Mouse (Mus musculus) ES-Bruce4 (cell line): Measurements from ENCODE around the gene Vmn2r15. TPM values are rescaled to one million over a fixed set of nuclear protein-coding genes. Genes with fewer than 3 reads are reported as not detected.

ENCODE experiments used
- H3K27ac ChIP-seq: 2 replicates; pipeline ENCODE4 v1.5.1; 2012; ENCODE audit warnings: low read length, inconsistent platforms; ENCODE audit not compliant: insufficient read depth
- H3K27me3 ChIP-seq: 2 replicates; pipeline ENCODE4 v1.6.1; 2012; ENCODE audit warnings: mild to moderate bottlenecking, low read length, inconsistent platforms; ENCODE audit not compliant: control insufficient read depth, poor library complexity, insufficient read depth, severe bottlenecking
- H3K36me3 ChIP-seq: 2 replicates; pipeline ENCODE4 v1.6.1; 2012; ENCODE audit warnings: inconsistent platforms, mild to moderate bottlenecking, low read length, moderate library complexity; ENCODE audit not compliant: control insufficient read depth, poor library complexity, insufficient read depth, severe bottlenecking
- H3K4me1 ChIP-seq: one replicate; pipeline ENCODE4 v1.8.1; 2011; ENCODE audit warnings: low read length; ENCODE audit not compliant: control insufficient read depth, insufficient read depth
- H3K4me3 ChIP-seq: 2 replicates; pipeline ENCODE4 v1.5.1; 2011; ENCODE audit warnings: low read depth, mild to moderate bottlenecking, low read length
- H3K9ac ChIP-seq: 2 replicates; pipeline ENCODE4 v1.6.1; 2012; ENCODE audit warnings: low read depth, mild to moderate bottlenecking, inconsistent platforms; ENCODE audit not compliant: poor library complexity, severe bottlenecking
- H3K9me3 ChIP-seq: replicated peaks from 2 replicates; pipeline ENCODE4 v1.6.1; 2012; ENCODE audit warnings: mild to moderate bottlenecking, low read length, inconsistent platforms; ENCODE audit not compliant: control insufficient read depth, poor library complexity, insufficient read depth, severe bottlenecking
- CTCF ChIP-seq: IDR thresholded peaks from one replicate; pipeline ENCODE4 v1.8.1; 2011; ENCODE audit warnings: low read depth, low read length
- EP300 ChIP-seq: IDR thresholded peaks from 2 replicates; pipeline ENCODE4 v1.6.1; 2011; ENCODE audit warnings: low read depth, low read length; ENCODE audit not compliant: insufficient read depth
- POLR2A ChIP-seq: IDR thresholded peaks from one replicate; pipeline ENCODE4 v1.8.1; 2011; ENCODE audit warnings: low read length; ENCODE audit not compliant: insufficient read depth
- polyA plus RNA-seq: library from polyadenylated mRNA; stranded (reverse); fragments of >200 nt; gene quantifications from 2 replicates; pipeline ENCODE4 v1.2.4, GENCODE M21; 2011; ENCODE audit warnings: low read depth; ENCODE audit not compliant: missing spikeins, insufficient read depth, insufficient read length

The Vmn2r15 gene
- not detected in 2 replicates for polyA plus RNA-seq

- Histone ChIP-seq H3K4me1 (no peaks in the 10 kb centered on the region), H3K36me3 (no peaks in the 10 kb centered on the region), H3K4me3 (no peak within 1 kb of the TSS), H3K27ac (no peak within 1 kb of the TSS), H3K9me3 (no peaks in the 10 kb centered on the region), H3K27me3 (no peaks in the 10 kb centered on the region), H3K9ac (no peak within 1 kb of the TSS)
- no peak for TF ChIP-seq EP300
- no peak for TF ChIP-seq CTCF
- TF ChIP-seq POLR2A = no peak
Measured at GRCm38 (mm10) chr5:109297544-109297943, at the start of gene Vmn2r15. TSS of gene Vmn2r15 (minus strand) at chr5:109297644.

- H3K9me3 ChIP-seq = no peaks in the 10 kb centered on the region
- no peak for TF ChIP-seq EP300
- no peak for TF ChIP-seq POLR2A
- TF ChIP-seq CTCF = no peak
Measured at GRCm38 (mm10) chr5:109329862-109330261, 32.4 kb upstream of the Vmn2r15 start, which contains the start of gene Vmn2r16. TSS of gene Vmn2r16 (plus strand) at chr5:109330162.

DNA sequence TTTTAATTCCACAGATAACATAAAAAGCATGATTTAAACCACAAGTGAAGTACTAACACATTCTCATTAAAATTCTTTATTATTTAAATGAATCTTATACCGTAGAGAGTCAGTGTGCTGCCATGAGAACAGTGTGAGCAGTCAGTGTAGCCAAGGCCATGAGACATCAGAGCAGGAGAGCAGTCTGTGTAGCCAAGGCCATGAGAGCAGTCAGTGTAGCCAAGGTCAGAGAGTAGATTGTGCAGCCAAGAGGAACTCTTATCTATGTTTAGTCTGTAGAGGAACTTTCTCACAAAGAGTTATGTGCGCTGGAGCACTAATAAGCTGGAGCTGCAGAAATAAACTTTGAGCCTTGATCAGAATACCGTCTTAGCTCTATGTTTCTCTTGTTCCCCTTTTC lies 2.8 kb downstream of the Vmn2r15 start:
- no peak overlapping the region for H3K4me3 ChIP-seq
- H3K27ac ChIP-seq = no peak overlapping the region
- H3K9ac ChIP-seq = no peak overlapping the region
- H3K27me3 ChIP-seq = no peaks in the 10 kb centered on the region
- H3K9me3 ChIP-seq = no peaks in the 10 kb centered on the region
- TF ChIP-seq POLR2A (no peak), CTCF (no peak)
- no peaks in the 10 kb centered on the region for H3K4me1 ChIP-seq
- H3K36me3 ChIP-seq = no peaks in the 10 kb centered on the region

More at GRCm38 (mm10) chr5:109329862-109330261, 32.4 kb upstream of the Vmn2r15 start, which contains the start of gene Vmn2r16:
- H3K27ac ChIP-seq = no peak within 1 kb of the TSS
- H3K4me1 ChIP-seq = no peaks in the 10 kb centered on the region
- no peaks in the 10 kb centered on the region for H3K27me3 ChIP-seq
- no peak within 1 kb of the TSS for H3K4me3 ChIP-seq
- H3K36me3 ChIP-seq = no peaks in the 10 kb centered on the region
- no peak within 1 kb of the TSS for H3K9ac ChIP-seq

Other genes starting within 250 kb of the Vmn2r15 start
- not detected in 2 replicates for gene Vmn2r11, start 238.1 kb downstream of the Vmn2r15 start, polyA plus RNA-seq
- not detected in 2 replicates for gene Vmn2r12, start 199.7 kb downstream of the Vmn2r15 start, polyA plus RNA-seq
- gene Vmn2r13, start 105.4 kb downstream of the Vmn2r15 start, polyA plus RNA-seq = not detected in 2 replicates
- gene Vmn2r14, start 72.9 kb downstream of the Vmn2r15 start, polyA plus RNA-seq = not detected in 2 replicates
- not detected in 2 replicates for gene Vmn2r16, start 32.5 kb upstream of the Vmn2r15 start, polyA plus RNA-seq
- 0.12 and 0.14 TPM in 2 replicates for gene Vmn2r17, start 122.0 kb upstream of the Vmn2r15 start, polyA plus RNA-seq